Mouse (Mus musculus) induced T-regulatory cell, adult 2 months (primary cell): ENCODE data around the gene Dnm3.

Experiments
- DNase-seq: peaks from one replicate; pipeline ENCODE4 v3.0.0-alpha.2; 2012; ENCODE audit warnings: low read depth

The Dnm3 gene

GRCm38 (mm10) chr1:162327631-162328030 is 150.2 kb downstream of the Dnm3 start:
- no peak for DNase-seq

GRCm38 (mm10) chr1:162324412-162324811 is 153.4 kb downstream of the Dnm3 start:
- DNase-seq: no peak

- DNase-seq: no peak
Observed at GRCm38 (mm10) chr1:162323142-162323541, 154.7 kb downstream of the Dnm3 start.

- DNase-seq: peak; percentile 72
Observed at GRCm38 (mm10) chr1:162313451-162314276, 164.2 kb downstream of the Dnm3 start.

GRCm38 (mm10) chr1:162312621-162313020 is 165.2 kb downstream of the Dnm3 start:
- no peak for DNase-seq

- no peak for DNase-seq
Observed at GRCm38 (mm10) chr1:162312152-162312551, 165.7 kb downstream of the Dnm3 start.

GRCm38 (mm10) chr1:162305247-162305646 is 172.6 kb downstream of the Dnm3 start:
- no peak for DNase-seq

GRCm38 (mm10) chr1:162302480-162302879 is 175.4 kb downstream of the Dnm3 start:
- no peak for DNase-seq

GRCm38 (mm10) chr1:162299558-162300319 is 178.1 kb downstream of the Dnm3 start:
- no peak for DNase-seq

- no peak for DNase-seq
Observed at GRCm38 (mm10) chr1:162298527-162298926, 179.3 kb downstream of the Dnm3 start.

- DNase-seq: peak; percentile 25
Observed at GRCm38 (mm10) chr1:162295443-162295842, 182.4 kb downstream of the Dnm3 start.

GRCm38 (mm10) chr1:162294572-162294910 is 183.3 kb downstream of the Dnm3 start:
- no peak for DNase-seq

GRCm38 (mm10) chr1:162293732-162294571 is 183.9 kb downstream of the Dnm3 start:
- DNase-seq: no peak

GRCm38 (mm10) chr1:162286910-162287309 is 190.9 kb downstream of the Dnm3 start:
- peak; percentile 36 for DNase-seq

GRCm38 (mm10) chr1:162281981-162282381 is 195.9 kb downstream of the Dnm3 start:
- DNase-seq: no peak

GRCm38 (mm10) chr1:162280052-162280451 is 197.8 kb downstream of the Dnm3 start:
- DNase-seq: no peak

GRCm38 (mm10) chr1:162276011-162276410 is 201.8 kb downstream of the Dnm3 start:
- DNase-seq: no peak

- no peak for DNase-seq
Observed at GRCm38 (mm10) chr1:162274674-162275248, 203.1 kb downstream of the Dnm3 start.

- DNase-seq: no peak
Observed at GRCm38 (mm10) chr1:162256912-162257607, 220.8 kb downstream of the Dnm3 start.

- no peak for DNase-seq
Observed at GRCm38 (mm10) chr1:162254944-162255343, 222.9 kb downstream of the Dnm3 start.

GRCm38 (mm10) chr1:162253971-162254641 is 223.7 kb downstream of the Dnm3 start:
- DNase-seq: no peak
